Mouse (Mus musculus): Measurements from ENCODE around the gene Mphosph8. TPM values are rescaled to one million over a fixed set of nuclear protein-coding genes. Genes with fewer than 3 reads are reported as not detected.

The Mphosph8 gene
- total RNA-seq, 4 experiments from 2014 or later, result 56.0 to 67.1 (median 62.4) TPM

Other genes with a start within 250 kb of the Mphosph8 start
- 1 to 10 TPM; 2.1 to 3.7 (median 3.2) TPM for gene Cenpj, start 92.8 kb upstream of the Mphosph8 start, total RNA-seq (2022)
- 1 to 10 TPM; 7.1 to 8.6 (median 7.6) TPM for gene Parp4, start 92.6 kb upstream of the Mphosph8 start, total RNA-seq (2022)
- gene Pspc1, start 110.1 kb downstream of the Mphosph8 start, total RNA-seq (2022), result 10 to 100 TPM; 64.0 to 76.1 (median 71.0) TPM
- 10 to 100 TPM; 28.0 to 32.6 (median 30.6) TPM for gene Zmym5, start 143.5 kb downstream of the Mphosph8 start, total RNA-seq (2022)
- gene Zmym2, start 218.4 kb downstream of the Mphosph8 start, total RNA-seq (2022), result 100 to 1,000 TPM in 1 of 4 experiments, 10 to 100 TPM in 3; 83.8 to 112 (median 92.0) TPM